Mouse (Mus musculus): Measurements from ENCODE around the gene Megf8. TPM values are rescaled to one million over a fixed set of nuclear protein-coding genes. Genes with fewer than 3 reads are reported as not detected.
A peak's percentile ranks its signal among the peaks of the same experiment; 100 is the strongest.

Megf8 gene
- polyA plus RNA-seq, 1 experiment from 2014 or later: 11.3 TPM

GRCm38 (mm10) chr7:25401986-25402385, 85.0 kb downstream of the Megf8 start:
- 26% methylated on average over 5 of the region's 5 CpGs for WGBS
- Histone ChIP-seq H3K9me3 (ENCODE audit: control insufficient read depth, low read length) (no peaks in the 10 kb centered on the region), H3K4me2 (replicated peaks; ENCODE audit: low read depth, low read length) (no peak overlapping the region), H3K4me1 (replicated peaks; ENCODE audit: control insufficient read depth, insufficient read depth, low read length) (no peaks in the 10 kb centered on the region), H3K9ac (ENCODE audit: low read depth, low read length) (no peak overlapping the region), H3K27ac (ENCODE audit: low read depth, low read length) (no peak overlapping the region), H3K4me3 (ENCODE audit: low read depth, low read length) (no peak overlapping the region), H3K36me3 (ENCODE audit: control insufficient read depth, insufficient read depth, low read length) (no peaks in the 10 kb centered on the region), H3K27me3 (ENCODE audit: control insufficient read depth, insufficient read depth, low read length) (no peaks in the 10 kb centered on the region)
- ATAC-seq (ENCODE audit: low FRiP score) (no peak), DNase-seq (ENCODE audit: low spot score) (no peak)

GRCm38 (mm10) chr7:25402671-25403101, 85.7 kb downstream of the Megf8 start:
- no peaks in the 10 kb centered on the region for H3K9me3 ChIP-seq (ENCODE audit: control insufficient read depth, low read length)
- ATAC-seq (ENCODE audit: low FRiP score): no peak
- DNase-seq (ENCODE audit: low spot score): peak; percentile 55
- WGBS: 0% methylated on average over 2 of the region's 2 CpGs
- H3K4me3 ChIP-seq (ENCODE audit: low read depth, low read length): no peak overlapping the region
- no peak overlapping the region for H3K4me2 ChIP-seq (replicated peaks; ENCODE audit: low read depth, low read length)
- H3K27me3 ChIP-seq (ENCODE audit: control insufficient read depth, insufficient read depth, low read length): no peaks in the 10 kb centered on the region
- no peaks in the 10 kb centered on the region for H3K36me3 ChIP-seq (ENCODE audit: control insufficient read depth, insufficient read depth, low read length)
- H3K4me1 ChIP-seq (replicated peaks; ENCODE audit: control insufficient read depth, insufficient read depth, low read length): no peaks in the 10 kb centered on the region
- no peak overlapping the region for H3K27ac ChIP-seq (ENCODE audit: low read depth, low read length)
- H3K9ac ChIP-seq (ENCODE audit: low read depth, low read length): no peak overlapping the region

DNA sequence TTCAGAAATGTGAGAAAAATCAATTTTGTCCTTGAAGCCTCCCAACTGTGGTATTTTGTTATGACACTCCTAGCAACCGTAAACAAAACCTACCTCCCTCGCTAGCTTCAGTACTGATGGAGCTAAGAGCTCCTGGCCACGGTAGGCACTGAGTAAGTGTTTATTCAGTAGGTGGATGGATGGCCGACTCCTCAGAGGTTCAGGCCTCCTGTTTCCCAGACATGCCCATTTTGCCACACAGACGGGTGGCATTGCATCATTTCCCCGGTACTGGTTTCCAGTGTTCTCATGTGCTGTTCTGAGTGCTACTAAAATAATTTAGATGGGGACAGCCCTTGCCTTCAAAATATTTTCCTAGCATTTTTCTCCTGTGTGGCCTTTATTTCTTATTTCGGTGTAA, 89.5 kb downstream of the Megf8 start:
- DNase-seq (ENCODE audit: low spot score): no peak
- WGBS: 82% methylated on average over 7 of the region's 7 CpGs

DNA sequence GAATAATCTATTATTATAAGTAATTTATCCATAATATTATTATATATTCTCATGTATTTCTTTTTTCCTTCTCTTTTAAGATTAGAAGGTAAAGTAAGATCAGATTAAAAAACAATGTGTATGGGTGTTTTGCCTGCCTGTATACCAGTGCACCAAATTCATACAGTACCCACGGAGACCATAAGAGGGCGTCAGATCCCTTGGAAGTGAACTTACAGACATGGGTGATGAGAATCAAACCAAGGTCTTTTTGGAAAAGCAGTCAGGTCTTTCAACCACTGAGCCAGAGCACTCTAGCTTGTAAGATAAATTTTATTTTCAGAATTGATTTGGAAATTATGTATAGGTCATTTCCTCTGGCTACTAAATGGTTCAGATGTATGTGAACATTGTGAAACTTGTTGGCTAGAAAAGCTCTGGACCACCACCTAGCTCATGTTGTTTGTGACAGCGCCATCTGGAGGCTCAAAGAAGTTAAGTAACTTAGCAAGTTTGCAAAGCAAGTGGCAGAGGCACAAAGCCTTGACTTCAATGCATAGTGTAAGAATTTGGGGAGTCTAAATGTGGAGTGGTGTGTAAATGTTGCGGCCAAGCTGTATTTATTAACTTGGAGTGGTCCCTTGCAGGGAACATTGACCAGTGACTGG, 92.3 kb downstream of the Megf8 start:
- Histone ChIP-seq H3K36me3 (ENCODE audit: control insufficient read depth, insufficient read depth, low read length) (no peaks in the 10 kb centered on the region), H3K9me3 (ENCODE audit: control insufficient read depth, low read length) (no peaks in the 10 kb centered on the region), H3K9ac (ENCODE audit: low read depth, low read length) (no peak overlapping the region), H3K4me1 (replicated peaks; ENCODE audit: control insufficient read depth, insufficient read depth, low read length) (no peaks in the 10 kb centered on the region), H3K27ac (ENCODE audit: low read depth, low read length) (no peak overlapping the region), H3K27me3 (ENCODE audit: control insufficient read depth, insufficient read depth, low read length) (no peaks in the 10 kb centered on the region), H3K4me3 (ENCODE audit: low read depth, low read length) (no peak overlapping the region), H3K4me2 (replicated peaks; ENCODE audit: low read depth, low read length) (no peak overlapping the region)
- ATAC-seq (ENCODE audit: low FRiP score) (no peak), DNase-seq (ENCODE audit: low spot score) (peak; percentile 39)
- WGBS: 46% methylated on average over 4 of the region's 4 CpGs

More for the DNA sequence above, 89.5 kb downstream of the Megf8 start:
- Histone ChIP-seq H3K9me3 (ENCODE audit: control insufficient read depth, low read length) (no peaks in the 10 kb centered on the region), H3K36me3 (ENCODE audit: control insufficient read depth, insufficient read depth, low read length) (no peaks in the 10 kb centered on the region), H3K9ac (ENCODE audit: low read depth, low read length) (no peak overlapping the region), H3K27ac (ENCODE audit: low read depth, low read length) (no peak overlapping the region), H3K27me3 (ENCODE audit: control insufficient read depth, insufficient read depth, low read length) (no peaks in the 10 kb centered on the region), H3K4me3 (ENCODE audit: low read depth, low read length) (no peak overlapping the region), H3K4me1 (replicated peaks; ENCODE audit: control insufficient read depth, insufficient read depth, low read length) (no peaks in the 10 kb centered on the region), H3K4me2 (replicated peaks; ENCODE audit: low read depth, low read length) (no peak overlapping the region)
- no peak for ATAC-seq (ENCODE audit: low FRiP score)

GRCm38 (mm10) chr7:25410969-25411615, 94.1 kb downstream of the Megf8 start:
- no peak overlapping the region for H3K9ac ChIP-seq (ENCODE audit: low read depth, low read length)
- H3K27ac ChIP-seq (ENCODE audit: low read depth, low read length): no peak overlapping the region
- no peak for DNase-seq (ENCODE audit: low spot score)
- H3K4me1 ChIP-seq (replicated peaks; ENCODE audit: control insufficient read depth, insufficient read depth, low read length): no peaks in the 10 kb centered on the region
- H3K36me3 ChIP-seq (ENCODE audit: control insufficient read depth, insufficient read depth, low read length): no peaks in the 10 kb centered on the region
- 69% methylated on average over 1 of the region's 1 CpGs for WGBS
- H3K4me2 ChIP-seq (replicated peaks; ENCODE audit: low read depth, low read length): no peak overlapping the region
- no peaks in the 10 kb centered on the region for H3K27me3 ChIP-seq (ENCODE audit: control insufficient read depth, insufficient read depth, low read length)
- no peak overlapping the region for H3K4me3 ChIP-seq (ENCODE audit: low read depth, low read length)
- no peaks in the 10 kb centered on the region for H3K9me3 ChIP-seq (ENCODE audit: control insufficient read depth, low read length)
- no peak for ATAC-seq (ENCODE audit: low FRiP score)

DNA sequence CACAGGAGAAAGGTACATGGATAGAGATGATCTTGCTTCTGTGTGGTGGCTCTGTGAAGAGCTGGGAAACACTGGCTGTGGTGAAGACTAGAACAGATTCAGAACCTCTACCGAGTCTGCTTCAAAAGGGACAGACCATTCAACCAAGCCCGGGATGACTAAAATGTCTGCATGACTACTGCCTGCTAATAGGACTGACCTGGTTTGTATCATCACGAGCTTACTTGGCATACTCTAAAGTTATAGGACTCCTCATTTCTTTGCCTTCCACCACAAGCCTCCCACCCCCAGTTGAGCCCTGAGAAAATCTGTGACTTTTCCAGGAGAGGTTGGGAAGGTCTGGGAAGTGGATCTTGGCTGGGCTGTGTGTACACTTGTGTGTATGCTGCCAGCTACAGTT, 94.9 kb downstream of the Megf8 start:
- Histone ChIP-seq H3K27ac (ENCODE audit: low read depth, low read length) (no peak overlapping the region), H3K27me3 (ENCODE audit: control insufficient read depth, insufficient read depth, low read length) (no peaks in the 10 kb centered on the region), H3K4me1 (replicated peaks; ENCODE audit: control insufficient read depth, insufficient read depth, low read length) (no peaks in the 10 kb centered on the region), H3K9ac (ENCODE audit: low read depth, low read length) (no peak overlapping the region), H3K9me3 (ENCODE audit: control insufficient read depth, low read length) (no peaks in the 10 kb centered on the region), H3K4me2 (replicated peaks; ENCODE audit: low read depth, low read length) (no peak overlapping the region), H3K4me3 (ENCODE audit: low read depth, low read length) (no peak overlapping the region), H3K36me3 (ENCODE audit: control insufficient read depth, insufficient read depth, low read length) (no peaks in the 10 kb centered on the region)
- ATAC-seq (ENCODE audit: low FRiP score) (no peak), DNase-seq (ENCODE audit: low spot score) (no peak)
- 89% methylated on average over 3 of the region's 3 CpGs for WGBS

- ATAC-seq (ENCODE audit: low FRiP score) (no peak), DNase-seq (ENCODE audit: low spot score) (no peak)
- H3K27ac ChIP-seq (ENCODE audit: low read depth, low read length): no peak within 1 kb of the TSS
- H3K4me1 ChIP-seq (replicated peaks; ENCODE audit: control insufficient read depth, insufficient read depth, low read length): no peaks in the 10 kb centered on the region
- H3K4me2 ChIP-seq (replicated peaks; ENCODE audit: low read depth, low read length): no peak within 1 kb of the TSS
- no peak within 1 kb of the TSS for H3K9ac ChIP-seq (ENCODE audit: low read depth, low read length)
- no peaks in the 10 kb centered on the region for H3K9me3 ChIP-seq (ENCODE audit: control insufficient read depth, low read length)
- no peak within 1 kb of the TSS for H3K4me3 ChIP-seq (ENCODE audit: low read depth, low read length)
- no peaks in the 10 kb centered on the region for H3K36me3 ChIP-seq (ENCODE audit: control insufficient read depth, insufficient read depth, low read length)
- no peaks in the 10 kb centered on the region for H3K27me3 ChIP-seq (ENCODE audit: control insufficient read depth, insufficient read depth, low read length)
- WGBS: 42% methylated on average over 7 of the region's 7 CpGs
Observed at GRCm38 (mm10) chr7:25412833-25413441, 96.0 kb downstream of the Megf8 start, which contains the start of gene Cxcl17. Gene Cxcl17 (minus strand): TSS chr7:25412886.
